Mouse (Mus musculus): ENCODE data around the gene Txndc8.
A peak's percentile ranks its signal among the peaks of the same experiment; 100 is the strongest.

Txndc8 gene

DNA sequence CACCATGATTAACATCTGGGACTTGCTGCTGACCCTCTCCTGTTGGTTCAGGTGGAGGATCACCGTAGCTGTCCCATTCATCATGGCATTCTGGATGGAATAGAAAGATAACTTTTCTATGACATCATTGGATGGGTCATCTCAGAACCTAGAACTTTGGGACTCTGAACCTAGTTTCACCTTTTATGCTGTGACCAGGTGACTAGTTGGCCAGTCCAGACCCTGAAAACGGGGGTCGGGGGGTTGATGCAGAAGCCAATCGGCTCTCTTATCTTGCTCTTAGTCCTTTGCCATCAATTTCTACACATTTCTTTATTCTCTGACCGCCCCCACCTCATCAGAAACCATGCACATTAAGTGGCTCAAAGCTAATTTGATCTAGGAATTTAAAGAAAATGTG lies at the start of gene Txndc8:
Gene Txndc8 (minus strand): TSS at position 101 of the 400 bp plus-strand sequence.
- DNase-seq = no peak

DNA sequence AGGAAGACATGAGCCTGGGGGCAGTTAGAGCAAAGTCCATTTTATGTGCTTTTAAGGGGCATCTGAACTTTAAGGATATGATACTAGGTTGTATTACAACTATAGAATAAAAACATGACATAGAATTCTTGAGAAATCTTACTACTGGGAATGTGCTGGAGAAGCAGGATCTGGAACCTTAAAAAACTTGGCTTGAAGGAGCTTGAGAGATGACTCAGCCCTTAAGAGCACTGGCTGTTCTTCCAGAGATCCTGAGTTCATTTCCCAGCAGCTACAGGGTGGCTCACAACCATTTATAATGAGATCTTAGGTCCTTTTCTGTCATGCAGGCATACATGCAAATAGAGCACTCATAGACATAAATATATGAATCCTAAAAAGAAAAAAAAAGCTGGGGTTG lies 46.7 kb upstream of the Txndc8 start:
- no peak for DNase-seq

DNA sequence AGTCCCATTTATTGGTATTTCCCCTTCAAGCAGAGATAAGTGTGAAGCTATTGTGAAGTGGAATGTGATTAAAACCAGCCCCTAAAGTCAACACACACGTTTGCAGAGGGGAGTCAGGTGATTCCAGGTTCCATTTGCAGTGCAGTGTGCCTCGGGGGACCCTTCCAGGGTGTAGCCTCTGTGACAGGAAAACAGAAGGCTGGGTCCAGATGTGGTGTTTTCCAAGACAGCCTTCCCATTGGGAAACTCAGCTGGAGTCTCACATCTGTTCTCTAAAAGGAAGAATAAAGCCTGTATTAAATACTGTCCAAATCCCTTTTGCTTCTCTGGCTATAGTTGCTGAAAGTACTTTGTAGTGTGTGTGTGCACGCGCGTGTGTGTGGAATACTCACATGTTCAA lies 45.5 kb upstream of the Txndc8 start:
- no peak for DNase-seq

DNA sequence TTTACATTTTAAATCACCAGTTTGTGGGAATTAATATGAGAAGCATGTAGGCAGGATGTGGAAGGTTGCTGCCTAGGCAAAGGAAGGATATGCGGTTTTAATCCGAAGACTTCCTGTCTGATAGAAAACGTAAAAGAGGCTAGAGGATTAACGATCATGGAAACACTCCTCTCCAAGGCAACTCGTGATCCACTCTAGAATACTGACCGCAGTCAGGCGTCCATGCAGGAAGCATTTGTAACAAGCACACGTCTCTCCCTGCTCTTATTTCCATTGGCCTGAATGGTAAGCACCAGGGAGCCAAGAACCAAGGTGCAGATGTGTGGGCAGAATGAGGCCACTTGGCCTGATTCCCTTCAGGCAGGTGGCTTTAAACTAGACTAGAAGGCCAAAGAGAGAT lies 41.8 kb upstream of the Txndc8 start:
- no peak for DNase-seq

DNA sequence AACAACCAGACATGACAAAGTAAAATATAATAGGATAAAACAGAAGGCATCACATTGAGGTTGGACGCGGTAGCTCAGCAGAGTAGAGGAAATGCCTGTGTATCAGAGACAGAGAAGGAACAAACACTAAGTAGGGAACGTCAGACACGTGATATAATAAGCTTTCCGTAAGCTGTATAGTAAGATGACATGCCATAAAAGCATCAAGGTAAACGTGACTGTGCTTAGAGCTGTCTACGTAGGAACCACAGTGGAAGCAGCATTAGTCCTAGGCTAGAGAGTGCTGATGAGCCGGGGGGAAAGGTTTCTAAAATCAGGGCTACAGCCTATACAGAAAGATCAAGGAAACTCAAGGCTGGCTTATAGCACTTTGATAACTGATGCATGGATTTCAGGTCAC lies 41.4 kb upstream of the Txndc8 start:
- no peak for DNase-seq

DNA sequence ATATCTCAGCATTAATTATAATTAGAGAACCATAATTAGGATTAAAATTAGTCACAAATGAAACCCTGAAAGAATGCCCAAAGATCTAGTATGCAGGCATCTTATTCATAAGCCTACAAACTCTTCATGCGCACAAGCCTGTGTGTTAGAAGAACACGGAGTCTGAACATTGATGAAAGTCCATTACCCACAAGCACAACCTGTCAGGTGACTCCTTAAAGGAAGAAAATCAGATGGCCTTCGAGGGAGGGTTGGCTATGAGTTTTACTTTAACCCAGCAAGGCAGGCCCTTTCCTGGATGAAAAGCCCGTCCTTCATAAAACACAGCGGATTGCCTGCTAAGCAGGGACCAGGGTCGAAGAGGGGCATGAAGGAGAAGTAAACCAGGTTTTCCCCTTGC lies 35.9 kb upstream of the Txndc8 start:
- no peak for DNase-seq

DNA sequence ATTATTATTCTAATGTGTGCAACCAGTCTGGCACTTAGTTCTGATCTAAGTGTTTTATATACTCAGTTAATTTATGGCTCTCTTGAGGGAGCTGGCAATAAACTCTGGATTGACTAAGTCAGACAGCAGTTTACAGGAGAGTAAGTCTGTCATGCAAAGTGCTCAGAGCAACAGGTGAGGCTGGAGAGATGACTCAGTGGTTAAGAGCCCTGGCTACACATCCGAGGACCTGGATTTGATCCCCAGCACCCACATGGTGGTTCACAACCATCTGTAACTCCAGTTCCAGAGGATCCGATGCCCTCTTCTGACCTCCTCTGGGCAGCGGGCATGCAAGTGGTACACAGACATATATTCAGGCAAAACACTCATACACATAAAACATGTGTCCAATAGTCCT lies 35.4 kb upstream of the Txndc8 start:
- DNase-seq = no peak

DNA sequence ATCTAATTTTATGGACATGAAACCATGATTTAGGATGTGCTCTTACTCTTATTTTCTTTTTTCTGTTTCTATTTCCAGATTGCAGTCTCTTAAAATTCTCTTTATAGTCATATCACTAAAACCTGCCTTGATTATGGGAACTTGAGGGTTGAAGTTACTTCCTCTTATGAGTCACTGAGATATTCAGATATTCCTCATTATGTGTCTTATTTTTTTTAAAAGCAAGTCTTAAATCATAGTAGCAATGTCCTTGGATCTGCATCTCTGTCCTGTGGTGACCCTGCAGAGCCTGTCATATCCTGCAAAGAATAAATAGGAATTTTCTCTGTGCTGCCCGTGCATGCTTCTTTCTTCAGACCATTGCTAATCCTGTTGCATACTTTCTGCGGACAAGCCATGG lies 31.2 kb upstream of the Txndc8 start:
- DNase-seq = no peak

DNA sequence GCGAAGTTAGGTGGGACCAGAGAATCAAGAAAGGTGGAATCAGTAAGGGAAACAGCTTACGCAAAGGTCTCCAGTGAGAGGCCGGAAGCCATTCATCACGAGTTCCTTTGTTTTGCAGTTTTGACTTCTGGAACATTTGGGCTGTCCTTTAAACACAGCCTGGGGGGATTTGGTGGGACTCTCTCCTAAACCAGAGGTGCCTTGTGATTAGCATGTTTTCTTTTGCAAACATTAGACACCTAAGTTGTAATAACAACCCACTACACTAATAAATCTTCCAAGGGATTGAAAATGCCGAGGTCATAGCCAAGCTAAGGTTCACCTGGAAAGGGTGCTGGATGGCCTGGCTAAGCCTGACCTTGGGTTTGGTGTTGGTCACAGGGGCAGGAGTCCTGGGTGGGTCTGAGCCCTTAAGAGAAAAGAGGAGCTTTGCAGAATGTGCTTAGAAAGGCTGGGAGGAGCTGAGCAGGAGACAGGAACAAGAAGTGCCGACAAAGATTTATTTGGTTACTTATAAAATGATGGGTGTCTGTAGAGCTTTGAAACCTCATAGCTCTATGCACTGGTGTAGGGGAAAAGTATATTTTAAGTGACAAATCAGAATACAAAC lies 28.3 kb upstream of the Txndc8 start:
- DNase-seq = no peak

DNA sequence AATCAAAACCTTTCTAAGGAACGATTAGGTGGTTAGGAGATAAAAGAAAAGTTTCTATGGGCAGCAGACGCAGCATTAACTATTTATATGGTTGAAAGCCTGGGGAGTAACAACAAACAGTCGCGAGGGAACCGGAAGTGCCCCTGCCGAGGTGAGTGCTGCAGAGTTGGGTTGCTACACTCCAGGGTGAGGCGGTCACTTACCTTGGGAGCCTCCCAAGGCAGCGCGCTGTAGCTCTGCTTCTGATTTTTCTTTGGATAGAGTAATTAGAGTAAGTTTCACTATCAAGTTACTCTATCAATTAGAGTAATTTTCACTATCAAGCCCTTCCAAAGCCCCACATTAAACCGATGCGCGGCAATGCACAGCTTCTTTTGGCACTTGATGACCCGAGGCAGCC lies 25.7 kb upstream of the Txndc8 start:
- no peak for DNase-seq

DNA sequence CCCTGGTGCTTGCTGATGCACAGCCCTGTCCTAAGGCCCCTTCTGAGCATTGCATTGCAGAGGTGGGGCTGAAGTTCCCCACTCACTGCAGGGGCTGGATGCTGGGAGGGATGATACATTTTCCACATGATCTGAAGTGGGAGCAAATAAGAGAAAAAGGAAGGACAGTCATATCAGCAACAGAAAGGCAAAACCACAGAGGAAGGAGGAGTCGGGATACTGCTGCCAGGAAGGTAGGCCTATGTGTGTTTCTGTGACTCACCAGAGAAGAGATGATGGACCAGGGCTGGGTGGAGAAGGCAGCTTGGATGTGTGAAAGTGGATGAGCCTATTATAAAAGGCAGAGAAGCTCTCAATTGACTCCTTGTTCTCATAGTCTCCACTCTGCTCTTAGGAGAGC lies 23.8 kb upstream of the Txndc8 start:
- DNase-seq = peak; percentile 14

DNA sequence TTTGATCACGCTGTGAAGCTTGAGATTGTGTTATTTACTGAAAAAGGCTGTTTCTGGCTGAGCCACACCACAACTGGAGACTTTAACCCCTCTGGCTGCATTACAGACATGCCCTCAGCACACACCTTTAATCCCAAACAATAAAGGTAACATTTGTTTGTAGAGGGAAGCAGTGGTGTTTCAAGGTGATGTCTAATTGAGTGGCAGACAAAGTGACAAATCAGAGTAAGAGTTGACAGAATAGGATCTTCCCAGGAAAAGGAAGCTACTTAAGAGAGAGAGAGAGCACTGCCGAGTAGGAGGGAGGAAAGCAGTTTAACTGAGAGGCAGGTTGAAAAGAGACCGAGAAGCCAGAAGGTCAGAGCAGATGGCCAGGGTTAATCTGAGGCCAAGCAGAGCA lies 5.4 kb downstream of the Txndc8 start:
- DNase-seq = no peak

DNA sequence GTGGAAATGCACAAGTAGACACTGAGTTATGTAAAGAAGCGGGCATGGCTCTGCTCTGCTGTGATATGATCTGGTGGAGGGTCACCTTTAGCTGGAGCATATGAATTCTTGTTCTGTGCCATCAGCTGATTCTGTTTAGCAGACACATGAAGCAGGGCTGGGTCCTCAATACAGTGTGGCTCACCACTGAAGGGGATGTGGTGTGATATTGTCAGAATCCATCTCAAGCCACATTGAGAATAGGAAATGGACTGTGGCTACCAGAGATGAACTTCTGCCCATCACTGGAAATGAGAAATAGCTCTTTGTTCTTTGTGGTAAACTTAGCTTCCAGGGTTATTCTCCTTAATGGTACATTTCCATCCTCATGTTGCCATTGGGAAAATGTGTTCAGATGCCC lies 17.5 kb downstream of the Txndc8 start:
- no peak for DNase-seq

DNA sequence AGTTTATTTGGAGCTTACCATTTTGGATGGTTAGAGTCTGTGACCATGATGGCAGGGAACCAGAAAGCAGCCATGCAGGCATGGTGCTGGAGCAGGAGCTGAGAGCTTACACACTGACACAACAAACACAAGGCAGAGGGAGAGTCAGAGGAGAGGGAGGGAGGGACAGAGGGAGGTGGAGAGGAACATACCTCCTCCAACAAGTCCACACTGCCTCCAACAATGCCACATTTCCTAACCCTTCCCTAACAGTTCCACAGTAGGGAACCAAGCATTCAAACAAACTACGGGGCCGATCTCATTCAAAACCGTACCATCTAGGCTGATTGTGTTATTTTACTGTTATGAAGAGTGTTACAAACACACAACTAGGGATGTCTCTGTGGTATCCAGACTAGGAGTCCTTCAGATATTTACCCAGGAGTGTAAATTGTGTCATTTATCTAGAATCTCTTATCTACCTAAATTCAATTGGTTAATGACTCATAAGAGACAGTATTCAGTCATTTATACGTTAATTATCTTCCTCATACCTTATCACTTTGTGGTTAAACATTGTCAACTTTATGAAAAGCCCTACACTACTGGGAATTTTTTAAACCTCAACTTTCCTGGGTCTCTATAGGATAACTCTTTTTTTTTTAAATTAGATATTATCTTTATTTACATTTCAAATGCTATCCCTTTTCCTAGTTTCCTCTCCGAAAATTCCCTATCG lies 34.4 kb downstream of the Txndc8 start:
- no peak for DNase-seq

DNA sequence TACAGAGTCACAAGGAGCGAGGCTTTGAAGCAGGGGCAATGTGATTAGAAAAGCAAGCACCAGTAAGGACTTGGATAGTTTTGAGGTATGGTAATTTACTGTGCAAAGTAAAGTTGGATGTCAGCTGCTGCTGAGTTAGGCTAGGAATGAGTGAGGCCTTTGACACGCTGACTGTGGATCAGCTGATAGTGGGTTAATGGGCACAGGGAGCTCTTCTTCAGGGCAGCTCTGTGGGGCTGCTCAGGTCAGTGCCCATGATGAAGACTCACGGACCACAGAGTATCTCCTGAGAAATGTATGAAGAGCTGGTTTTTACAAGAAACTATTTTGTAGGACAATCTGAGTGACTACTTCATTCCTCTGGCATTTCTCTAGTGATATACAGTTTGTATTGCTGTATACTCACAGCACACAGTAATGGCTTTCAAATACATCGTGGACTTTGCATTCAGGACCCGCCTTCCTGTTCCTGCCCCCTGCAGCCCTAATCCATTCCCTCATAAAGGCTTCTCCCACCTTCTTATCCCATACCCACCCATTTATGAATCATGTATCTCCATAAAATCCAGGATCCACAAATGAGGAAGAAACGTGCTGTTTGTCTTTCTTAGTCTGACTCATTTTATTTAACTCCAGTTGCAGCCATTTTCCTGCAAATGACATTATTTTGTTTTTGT lies 35.2 kb downstream of the Txndc8 start:
- DNase-seq = no peak

DNA sequence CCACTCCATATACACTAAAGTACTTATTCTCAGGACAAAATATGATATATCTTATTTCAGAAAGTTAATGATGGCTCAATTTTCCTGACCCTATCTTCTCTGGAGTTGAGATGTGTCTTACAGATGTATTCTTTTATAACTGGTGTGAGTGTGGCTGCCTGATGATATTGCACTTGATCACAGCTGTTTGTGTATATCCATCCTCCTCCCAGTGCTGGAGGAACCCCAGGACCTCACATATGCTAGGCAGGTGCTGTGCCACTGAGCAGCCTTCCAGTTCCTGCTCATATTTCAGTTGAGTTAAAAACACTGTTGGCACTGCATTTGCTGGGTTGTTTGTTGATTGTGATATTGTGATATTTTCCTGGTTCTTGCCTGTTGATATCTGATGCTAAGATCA lies 38.6 kb downstream of the Txndc8 start:
- no peak for DNase-seq

DNA sequence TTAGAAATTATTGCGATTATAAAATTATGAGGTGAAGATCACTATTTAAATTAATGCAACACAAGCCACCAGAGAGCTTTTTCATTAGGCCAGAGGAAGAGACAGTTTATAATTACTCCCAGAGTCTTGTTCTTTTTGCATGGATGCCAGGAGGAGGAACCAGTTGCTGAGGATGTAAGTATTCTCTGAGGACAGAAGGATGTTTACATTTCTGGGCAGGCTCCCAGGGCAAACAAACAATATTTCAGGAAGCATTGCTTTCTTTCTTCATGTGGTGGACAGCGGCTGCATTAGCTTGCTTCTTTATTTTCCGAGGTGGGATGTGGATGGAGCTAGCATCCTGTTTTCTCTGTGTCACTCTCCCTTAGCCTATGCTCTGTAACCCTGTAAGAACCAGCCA lies 41.7 kb downstream of the Txndc8 start:
- no peak for DNase-seq

DNA sequence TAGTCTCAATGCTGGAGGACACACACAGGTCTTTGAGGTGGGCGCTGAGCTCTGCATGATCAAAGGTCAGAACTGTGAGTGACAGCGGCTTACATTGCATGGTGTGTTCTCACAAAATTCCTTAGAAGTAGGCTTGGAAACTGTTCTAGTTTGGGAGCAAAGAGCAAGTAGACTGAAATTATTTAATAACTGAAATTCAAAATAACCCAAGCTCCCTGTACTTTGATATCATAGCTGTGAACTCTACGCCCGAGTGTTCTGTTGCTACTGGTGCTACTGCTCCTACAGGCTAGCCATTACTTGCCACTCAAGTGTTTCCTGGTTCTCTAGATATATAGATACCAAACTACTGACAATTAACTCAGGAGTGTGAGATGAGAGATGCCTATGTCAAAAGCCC lies 43.4 kb downstream of the Txndc8 start:
- no peak for DNase-seq

DNA sequence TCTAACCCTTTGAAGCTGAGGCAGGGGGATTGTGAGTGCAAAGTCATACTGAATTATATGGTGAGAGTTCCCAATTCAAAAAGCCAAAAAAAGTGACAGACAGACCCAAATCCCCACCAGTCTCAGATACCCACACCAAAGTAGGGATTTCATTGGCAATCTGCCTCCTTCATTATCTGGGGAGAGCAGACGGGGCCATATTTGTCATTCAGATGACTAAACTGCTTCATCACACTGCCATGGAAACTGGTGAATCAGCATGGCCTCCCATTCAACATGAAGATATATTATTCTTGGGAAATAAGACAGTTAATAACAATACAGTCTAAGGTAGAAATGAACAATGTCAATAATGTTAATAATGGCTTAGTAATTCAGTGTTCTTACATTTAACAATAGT lies 44.8 kb downstream of the Txndc8 start:
- no peak for DNase-seq

DNA sequence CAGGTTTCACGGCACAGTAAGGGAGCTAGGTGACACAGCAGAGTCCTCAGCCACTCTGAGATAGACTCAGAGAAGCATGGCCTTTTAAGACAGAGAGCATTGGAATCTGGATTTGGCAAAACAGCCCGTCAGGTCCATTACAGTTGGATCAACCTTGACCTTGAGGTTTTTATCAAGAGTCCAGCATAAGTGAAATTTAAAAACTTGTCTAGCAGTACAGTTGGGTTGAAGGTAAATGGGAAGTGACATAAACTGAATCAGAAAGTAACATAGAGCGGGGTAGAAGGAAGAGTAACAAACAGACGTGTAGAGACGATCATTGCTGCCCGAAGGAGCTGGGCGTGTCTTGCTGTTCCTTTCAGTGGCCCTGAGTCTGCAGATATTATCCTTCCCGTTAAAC lies 49.9 kb downstream of the Txndc8 start:
- DNase-seq = no peak

DNA sequence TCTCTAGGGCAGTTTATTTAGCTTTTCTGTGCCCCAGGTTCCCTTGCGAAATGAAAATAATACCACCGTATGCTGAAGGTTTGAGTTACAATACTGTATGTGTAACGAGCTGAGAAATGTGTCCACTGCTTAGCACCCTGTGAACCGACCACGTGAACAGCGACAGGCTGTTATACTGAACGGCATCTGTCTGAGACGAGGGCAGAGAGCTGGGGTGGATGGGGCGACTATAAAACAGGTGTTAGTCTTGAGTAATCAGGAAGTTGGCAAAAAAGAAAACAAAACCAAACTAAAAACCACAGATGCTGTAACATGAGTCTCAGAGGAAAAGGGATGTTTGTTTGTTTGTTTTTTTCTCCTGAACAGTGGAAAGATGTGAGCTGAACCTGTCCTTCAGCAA lies 50.8 kb downstream of the Txndc8 start:
- no peak for DNase-seq

DNA sequence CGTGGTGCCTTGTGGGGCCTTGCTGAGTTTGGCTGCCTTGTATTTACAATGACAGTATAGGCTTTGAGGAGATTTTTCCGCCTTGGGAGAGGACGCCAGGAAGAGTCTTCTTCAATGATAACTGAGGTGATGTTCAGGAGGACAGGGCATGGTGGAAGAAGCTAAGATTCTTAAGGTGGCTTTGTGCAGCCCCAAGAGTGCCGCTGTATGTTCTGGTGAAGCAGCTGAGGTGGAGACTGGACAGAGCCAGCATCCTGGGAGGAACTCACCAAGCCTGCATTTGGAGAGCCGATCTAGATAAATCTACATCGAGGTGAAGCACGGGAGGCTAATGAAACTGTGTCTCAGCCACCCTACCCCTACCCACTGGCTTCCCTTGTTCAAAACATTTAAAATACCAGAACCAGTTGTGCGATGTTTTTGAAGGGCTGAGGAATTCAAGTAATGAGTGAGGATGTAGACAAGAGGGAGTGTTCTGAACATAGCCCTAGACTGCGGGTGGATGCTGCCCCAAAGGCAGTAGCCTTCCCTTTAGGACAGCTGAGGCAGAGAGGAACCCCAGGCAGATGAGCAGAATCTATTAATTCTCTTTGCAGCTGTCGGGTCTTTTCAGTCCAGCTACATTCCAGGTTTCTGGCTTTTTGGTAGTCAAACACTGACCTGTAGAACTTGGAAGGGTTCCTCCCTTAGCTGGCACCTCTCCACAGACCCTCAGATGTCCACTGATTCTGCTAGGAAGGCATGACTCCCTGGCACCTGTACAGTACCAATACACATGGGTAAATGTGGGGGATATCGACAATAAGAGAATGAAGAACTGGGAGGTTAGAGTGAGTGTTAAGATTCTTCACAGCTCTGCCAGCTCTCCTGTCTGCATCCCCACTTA lies 51.5 kb downstream of the Txndc8 start:
- no peak for DNase-seq

All from right cerebral cortex, postnatal 25 days (tissue).